Mouse (Mus musculus) bone marrow macrophage, adult 2 months (primary cell): ENCODE data around the gene Apold1.

ENCODE experiments used
- CTCF ChIP-seq: IDR thresholded peaks from 2 replicates; pipeline ENCODE4 v1.5.1; 2012; ENCODE audit warnings: low read depth, mild to moderate bottlenecking, low read length, moderate library complexity
- POLR2A ChIP-seq: IDR thresholded peaks from 2 replicates; pipeline ENCODE4 v1.6.1; 2012; ENCODE audit warnings: mild to moderate bottlenecking, low read depth, low read length, borderline replicate concordance

DNA sequence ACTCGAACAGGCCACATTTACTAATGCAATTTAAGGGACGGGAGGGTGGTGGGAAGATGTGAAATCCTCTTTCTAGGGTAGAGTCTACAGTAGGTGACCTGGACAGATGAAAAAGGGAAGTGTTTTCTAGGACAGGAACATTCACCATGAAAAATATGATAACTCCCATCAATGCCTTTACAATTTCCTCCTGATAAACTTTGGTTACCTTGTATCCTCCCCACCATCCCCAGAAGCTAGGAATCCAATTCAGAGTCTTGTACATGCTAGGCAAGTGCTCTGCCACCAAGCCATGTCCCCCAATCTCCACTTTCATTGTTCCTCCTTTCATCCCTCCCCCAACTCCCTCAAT is 48.3 kb upstream of the Apold1 start:
- TF ChIP-seq POLR2A (no peak), CTCF (no peak)
